Mouse (Mus musculus): ENCODE results near the gene Zbtb16. TPM values are rescaled to one million over a fixed set of nuclear protein-coding genes. Genes with fewer than 3 reads are reported as not detected.
A peak's percentile ranks its signal among the peaks of the same experiment; 100 is the strongest.

Gene Zbtb16
- total and polyA plus RNA-seq, 3 experiments = 0.04 to 0.72 TPM; not detected in 1

GRCm38 (mm10) chr9:48661225-48662023, 174.6 kb downstream of the Zbtb16 start:
- TF ChIP-seq ELF1 (IDR thresholded peaks at IDR 0.05; ENCODE audit: low read depth, low read length) (no peak), RAD21 (IDR thresholded peaks at IDR 0.05; ENCODE audit: low read depth, low read length) (no peak), RCOR1 (IDR thresholded peaks at IDR 0.05; ENCODE audit: low read depth, low read length) (no peak)
- Histone ChIP-seq H3K36me3 (ENCODE audit: control insufficient read depth in 1 of 2, insufficient read depth in 2 of 2, low read length in 2 of 2) (no peaks in the 10 kb centered on the region), H3K9ac (ENCODE audit: control insufficient read depth, low read depth, low read length, poor library complexity, severe bottlenecking) (no peak overlapping the region), H3K27me3 (ENCODE audit: control insufficient read depth in 1 of 2, insufficient read depth in 2 of 2, low read length in 2 of 2) (no peaks in the 10 kb centered on the region), H3K4me3 (ENCODE audit: control insufficient read depth in 1 of 2, insufficient read depth in 1 of 2, low read depth in 2 of 2, low read length in 2 of 2) (no peak overlapping the region), H3K4me1 (ENCODE audit: control insufficient read depth in 1 of 2, insufficient read depth in 2 of 2, low read length in 2 of 2) (no peaks in the 10 kb centered on the region), H3K9me3 (replicated peaks; ENCODE audit: insufficient read depth, low read length) (no peaks in the 10 kb centered on the region), H3K27ac (ENCODE audit: control insufficient read depth, low read depth, low read length) (no peak overlapping the region), H3K79me2 (ENCODE audit: control insufficient read depth, insufficient read depth, low read length, poor library complexity) (no peaks in the 10 kb centered on the region)
- DNase-seq (ENCODE audit: low read depth, low spot score) = no peak

GRCm38 (mm10) chr9:48655525-48656169, 180.4 kb downstream of the Zbtb16 start:
- Histone ChIP-seq H3K27ac (ENCODE audit: control insufficient read depth, low read depth, low read length) (no peak overlapping the region), H3K36me3 (ENCODE audit: control insufficient read depth in 1 of 2, insufficient read depth in 2 of 2, low read length in 2 of 2) (0 out of 4 replicates have a peak, but pooled peaks cover 0 to 2% of the 10 kb centered on the region in 2 experiments)

GRCm38 (mm10) chr9:48654730-48655129, 181.3 kb downstream of the Zbtb16 start:
- Histone ChIP-seq H3K9me3 (replicated peaks; ENCODE audit: insufficient read depth, low read length) (no peaks in the 10 kb centered on the region), H3K79me2 (ENCODE audit: control insufficient read depth, insufficient read depth, low read length, poor library complexity) (no peaks in the 10 kb centered on the region), H3K36me3 (ENCODE audit: control insufficient read depth in 1 of 2, insufficient read depth in 2 of 2, low read length in 2 of 2) (0 out of 4 replicates have a peak, but pooled peaks cover 0 to 2% of the 10 kb centered on the region in 2 experiments), H3K27ac (ENCODE audit: control insufficient read depth, low read depth, low read length) (no peak overlapping the region), H3K4me3 (ENCODE audit: control insufficient read depth in 1 of 2, insufficient read depth in 1 of 2, low read depth in 2 of 2, low read length in 2 of 2) (no peak overlapping the region), H3K27me3 (ENCODE audit: control insufficient read depth in 1 of 2, insufficient read depth in 2 of 2, low read length in 2 of 2) (no peaks in the 10 kb centered on the region), H3K4me1 (ENCODE audit: control insufficient read depth in 1 of 2, insufficient read depth in 2 of 2, low read length in 2 of 2) (peaks cover 2 to 10% of the 10 kb centered on the region in 2 experiments; a peak in 3 of 4 replicates), H3K9ac (ENCODE audit: control insufficient read depth, low read depth, low read length, poor library complexity, severe bottlenecking) (no peak overlapping the region)
- no peak for TF ChIP-seq TBP (IDR thresholded peaks at IDR 0.05; ENCODE audit: low read depth, low read length)
- TF ChIP-seq NELFE (IDR thresholded peaks at IDR 0.05; ENCODE audit: low read depth, low read length) = no peak
- TF ChIP-seq KAT2A (conservative IDR thresholded peaks at IDR 0.05; ENCODE audit: low read depth, low read length) = no peak
- no peak for TF ChIP-seq GABPA (IDR thresholded peaks at IDR 0.05; ENCODE audit: low read depth, low read length)
- no peak for TF ChIP-seq UBTF (IDR thresholded peaks at IDR 0.05; ENCODE audit: borderline replicate concordance, insufficient read depth, low read depth, low read length)
- no peak for TF ChIP-seq RAD21 (IDR thresholded peaks at IDR 0.05; ENCODE audit: low read depth, low read length)
- no peak for TF ChIP-seq JUND (IDR thresholded peaks at IDR 0.05; ENCODE audit: low read depth, low read length)
- no peak for TF ChIP-seq USF1 (IDR thresholded peaks at IDR 0.05; ENCODE audit: low read depth, low read length)
- TF ChIP-seq ZMIZ1 (IDR thresholded peaks at IDR 0.05; ENCODE audit: low read depth, low read length) = no peak
- no peak for TF ChIP-seq GATA1 (IDR thresholded peaks at IDR 0.05; ENCODE audit: low read depth, low read length)
- TF ChIP-seq SIN3A (IDR thresholded peaks at IDR 0.05; ENCODE audit: low read length) = no peak
- TF ChIP-seq MEF2A (IDR thresholded peaks at IDR 0.05; ENCODE audit: extremely low read depth, insufficient replicate concordance, low read depth, low read length, poor library complexity, severe bottlenecking) = no peak
- no peak for DNase-seq (ENCODE audit: low read depth, low spot score)

More at GRCm38 (mm10) chr9:48655525-48656169, 180.4 kb downstream of the Zbtb16 start:
- H3K9me3 ChIP-seq (replicated peaks; ENCODE audit: insufficient read depth, low read length) = no peaks in the 10 kb centered on the region
- peak overlapping the region in 1 of 2 experiments; percentile 15; a peak in 1 of 4 replicates for H3K4me3 ChIP-seq (ENCODE audit: control insufficient read depth in 1 of 2, insufficient read depth in 1 of 2, low read depth in 2 of 2, low read length in 2 of 2)
- H3K9ac ChIP-seq (ENCODE audit: control insufficient read depth, low read depth, low read length, poor library complexity, severe bottlenecking) = no peak overlapping the region
- H3K27me3 ChIP-seq (ENCODE audit: control insufficient read depth in 1 of 2, insufficient read depth in 2 of 2, low read length in 2 of 2) = no peaks in the 10 kb centered on the region
- DNase-seq (ENCODE audit: low read depth, low spot score) = peak; percentile 33
- no peak for TF ChIP-seq NELFE (IDR thresholded peaks at IDR 0.05; ENCODE audit: low read depth, low read length)
- TF ChIP-seq CHD2 (IDR thresholded peaks at IDR 0.05; ENCODE audit: low read length) = no peak
- TF ChIP-seq GATA1 (IDR thresholded peaks at IDR 0.05; ENCODE audit: low read depth, low read length) = 0 out of 2 replicates have a peak, but pooled peaks have one; percentile 34
- no peak for TF ChIP-seq NRF1 (IDR thresholded peaks at IDR 0.05; ENCODE audit: insufficient read depth, low read depth, low read length, poor library complexity, severe bottlenecking)
- TF ChIP-seq GABPA (IDR thresholded peaks at IDR 0.05; ENCODE audit: low read depth, low read length) = no peak
- no peak for TF ChIP-seq ZNF384 (IDR thresholded peaks at IDR 0.05; ENCODE audit: low read depth, low read length)
- no peak for TF ChIP-seq CHD1 (IDR thresholded peaks at IDR 0.05; ENCODE audit: low read depth, low read length)
- TF ChIP-seq MAFK (IDR thresholded peaks at IDR 0.05; ENCODE audit: borderline replicate concordance, low read depth, low read length) = no peak
- TF ChIP-seq POLR2AphosphoS2 (IDR thresholded peaks at IDR 0.05; ENCODE audit: low read length) = no peak
- no peak for TF ChIP-seq MAZ (IDR thresholded peaks at IDR 0.05; ENCODE audit: low read depth, low read length)
- no peak for TF ChIP-seq USF1 (IDR thresholded peaks at IDR 0.05; ENCODE audit: low read depth, low read length)
- TF ChIP-seq MYB (IDR thresholded peaks at IDR 0.05; ENCODE audit: low read depth, low read length) = no peak
- no peak for TF ChIP-seq ZC3H11A (IDR thresholded peaks at IDR 0.05; ENCODE audit: low read depth, low read length)
- no peak for TF ChIP-seq RCOR1 (IDR thresholded peaks at IDR 0.05; ENCODE audit: low read depth, low read length)
- no peak for TF ChIP-seq TAL1 (IDR thresholded peaks at IDR 0.05; ENCODE audit: low read length)
- TF ChIP-seq EP300 (IDR thresholded peaks at IDR 0.05; ENCODE audit: low read depth in 1 of 2, low read length in 2 of 2) = 0 out of 4 replicates have a peak, but pooled peaks of 1 of the 2 experiments have one; percentile 10
- no peak for TF ChIP-seq UBTF (IDR thresholded peaks at IDR 0.05; ENCODE audit: borderline replicate concordance, insufficient read depth, low read depth, low read length)
- no peak for TF ChIP-seq HCFC1 (IDR thresholded peaks at IDR 0.05; ENCODE audit: low read depth, low read length)
- peaks cover 2 to 10% of the 10 kb centered on the region in 2 experiments; a peak in 3 of 4 replicates for H3K4me1 ChIP-seq (ENCODE audit: control insufficient read depth in 1 of 2, insufficient read depth in 2 of 2, low read length in 2 of 2)
- H3K79me2 ChIP-seq (ENCODE audit: control insufficient read depth, insufficient read depth, low read length, poor library complexity) = no peaks in the 10 kb centered on the region
